Mouse (Mus musculus) heart, postnatal 0 days (tissue): ENCODE results near the gene Arglu1.

Experiments used
- CTCF ChIP-seq: IDR thresholded peaks from 2 replicates; pipeline ENCODE4 v1.5.1; 2016; ENCODE audit warnings: antibody characterized with exemption, control low read depth, low read depth
- EP300 ChIP-seq: IDR thresholded peaks from 2 replicates; pipeline ENCODE4 v1.6.1; 2016; ENCODE audit warnings: antibody characterized with exemption, low read depth

- TF ChIP-seq CTCF (no peak), EP300 (no peak)
Observed at GRCm38 (mm10) chr8:8655346-8656340, 34.7 kb downstream of the Arglu1 start.
